In the genomic region with DNA sequence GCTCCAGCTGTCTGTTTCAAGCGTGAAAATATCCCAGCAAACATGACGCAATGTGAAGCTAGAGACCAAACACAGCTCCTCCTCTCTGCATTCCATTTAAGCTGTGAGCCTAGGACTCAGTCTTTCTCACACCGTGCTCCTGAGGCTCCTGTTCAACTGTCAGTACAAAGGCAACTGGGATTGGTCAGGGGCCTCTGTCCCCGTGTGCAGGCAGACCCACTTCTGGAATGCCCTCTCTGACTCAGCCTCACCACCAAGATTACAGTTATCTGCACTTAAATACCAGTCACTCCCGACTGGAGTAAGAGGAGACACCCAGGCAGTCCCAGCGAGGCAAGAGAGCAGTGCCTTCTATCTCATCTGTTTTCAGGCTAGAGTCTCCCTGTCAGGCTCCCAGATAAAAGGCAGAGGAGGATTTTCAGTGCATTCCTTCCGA, we compare ENCODE assay signal across 10 mouse cellular contexts.
A peak's percentile ranks its signal among the peaks of the same experiment; 100 is the strongest.
DNase-seq lines count a peak whose midpoint lies in the region; ATAC-seq lines count a peak whose summit lies in the region.
"Had no signal": no experiment of that assay in that cellular context is flagged by ENCODE, and none has a peak within 500 bp of the region (broad histone marks: within the 10 kb centered on the region; RNA-seq: fewer than 3 reads in every experiment).

No protein-coding gene starts in this region.

- no peaks in the 10 kb centered on the region for H3K9me3 ChIP-seq in heart, embryonic 11.5 days (replicated peaks; ENCODE audit: control insufficient read depth, low read length)
- no peaks in the 10 kb centered on the region for H3K9me3 ChIP-seq in liver, embryonic 11.5 days (ENCODE audit: control insufficient read depth, low read length)
- H3K9me3 ChIP-seq: stomach, embryonic 15.5 days had no signal

- H3K4me3 ChIP-seq in heart, embryonic 11.5 days (ENCODE audit: low read depth, low read length), result no peak overlapping the region
- no peak overlapping the region for H3K4me3 ChIP-seq in liver, embryonic 11.5 days (ENCODE audit: low read depth, low read length)
- H3K4me3 ChIP-seq: left cerebral cortex, adult 2 months; stomach, embryonic 15.5 days had no signal

- no peak overlapping the region for H3K9ac ChIP-seq in heart, embryonic 11.5 days (ENCODE audit: low read depth, low read length)
- H3K9ac ChIP-seq in liver, embryonic 11.5 days (ENCODE audit: low read depth, low read length), result no peak overlapping the region
- H3K9ac ChIP-seq: stomach, embryonic 15.5 days had no signal

- no peaks in the 10 kb centered on the region for H3K36me3 ChIP-seq in heart, embryonic 11.5 days (ENCODE audit: control insufficient read depth, insufficient read depth, low read length)
- H3K36me3 ChIP-seq in liver, embryonic 11.5 days (ENCODE audit: control insufficient read depth, insufficient read depth, low read length), result no peaks in the 10 kb centered on the region
- H3K36me3 ChIP-seq: stomach, embryonic 15.5 days had no signal

- H3K4me1 ChIP-seq in heart, embryonic 11.5 days (ENCODE audit: control insufficient read depth, insufficient read depth, low read length), result 0 out of 2 replicates have a peak, but pooled peaks cover 4% of the 10 kb centered on the region
- H3K4me1 ChIP-seq in liver, embryonic 11.5 days (replicated peaks; ENCODE audit: control insufficient read depth, insufficient read depth, low read length), result no peaks in the 10 kb centered on the region
- H3K4me1 ChIP-seq: stomach, embryonic 15.5 days had no signal

- H3K27me3 ChIP-seq in heart, embryonic 11.5 days (ENCODE audit: control insufficient read depth, insufficient read depth, low read length), result no peaks in the 10 kb centered on the region
- no peaks in the 10 kb centered on the region for H3K27me3 ChIP-seq in liver, embryonic 11.5 days (replicated peaks; ENCODE audit: control insufficient read depth, insufficient read depth, low read length)
- H3K27me3 ChIP-seq: stomach, embryonic 15.5 days had no signal

- DNase-seq in cerebellum, postnatal 25 days, result peak; percentile 2 to 6
- DNase-seq in cerebellum, adult 11-12 months, result no peak
- peak; percentile 10 for DNase-seq in NIH3T3 (ENCODE audit: low read depth)
- DNase-seq in lung, postnatal 36 days, result peak; percentile 6
- no peak for DNase-seq in liver, embryonic 11.5 days (ENCODE audit: low spot score)
- DNase-seq in thymus, postnatal 4 days, result no peak
- DNase-seq in adrenal gland, adult 8-10 months, result no peak

- peak overlapping the region; percentile 25; the same call in 1 of the 2 replicates for H3K4me2 ChIP-seq in heart, embryonic 11.5 days
- H3K4me2 ChIP-seq in liver, embryonic 11.5 days, result no peak overlapping the region
- H3K4me2 ChIP-seq: stomach, embryonic 15.5 days had no signal

- ATAC-seq in heart, embryonic 11.5 days (replicated peaks; ENCODE audit: insufficient number of reproducible peaks, low FRiP score, low TSS enrichment), result peak; percentile 80
- ATAC-seq in liver, embryonic 11.5 days (replicated peaks; ENCODE audit: low FRiP score), result no peak

- H3K27ac ChIP-seq in heart, embryonic 11.5 days (ENCODE audit: low read depth, low read length), result peak overlapping the region; percentile 72
- no peak overlapping the region for H3K27ac ChIP-seq in liver, embryonic 11.5 days (ENCODE audit: low read depth, low read length)
- H3K27ac ChIP-seq: left cerebral cortex, adult 2 months; stomach, embryonic 15.5 days had no signal

- 13% methylated on average over 7 of the region's 7 CpGs for WGBS in heart, embryonic 11.5 days (ENCODE audit: insufficient replicate concordance)
- 34% methylated on average over 7 of the region's 7 CpGs for WGBS in liver, embryonic 11.5 days

Comparison
In these comparisons a context has a peak if more than half of its experiments do, and no peak if none do; other contexts are left out.
1. DNase-seq: peak in cerebellum, postnatal 25 days (2 of 2), NIH3T3 (single experiment) and lung, postnatal 36 days (single experiment); none in cerebellum, adult 11-12 months (single experiment), liver, embryonic 11.5 days (single experiment), thymus, postnatal 4 days (single experiment) and adrenal gland, adult 8-10 months (single experiment).